Mouse (Mus musculus): Measurements from ENCODE around the gene Prdm16. TPM values are rescaled to one million over a fixed set of nuclear protein-coding genes. Genes with fewer than 3 reads are reported as not detected.

Prdm16 gene
- total and polyA plus RNA-seq, 3 experiments: not detected

GRCm38 (mm10) chr4:154583712-154584111 lies 53.0 kb downstream of the Prdm16 start:
- H3K4me1 ChIP-seq (ENCODE audit: control insufficient read depth in 1 of 2, insufficient read depth in 2 of 2): no peaks in the 10 kb centered on the region
- dilution Hi-C loops (cut with MboI; ENCODE audit: extremely low pct_ligation_motif_present, extremely low pct_unique_long_range_greater_than_20kb, low sequenced_read_pairs): no loop called here
- no peaks in the 10 kb centered on the region for H3K79me2 ChIP-seq (replicated peaks; ENCODE audit: control insufficient read depth, extremely low read depth, insufficient read depth, poor library complexity, severe bottlenecking)
- H3K4me3 ChIP-seq (replicated peaks in 1 of 3; ENCODE audit: low read depth in 2 of 3, low read length in 2 of 3, poor library complexity in 1 of 3): peak overlapping the region in 1 of 3 experiments; percentile 9
- DNase-seq (ENCODE audit: extremely low read depth): no peak
- H3K36me3 ChIP-seq (replicated peaks in 1 of 2; ENCODE audit: control insufficient read depth in 1 of 2, insufficient read depth in 1 of 2, low read length in 1 of 2): no peaks in the 10 kb centered on the region
- H3K27ac ChIP-seq (ENCODE audit: insufficient read depth, low read depth): no peak overlapping the region
- H3K27me3 ChIP-seq (replicated peaks): no peaks in the 10 kb centered on the region
- H3K9ac ChIP-seq (ENCODE audit: insufficient read depth, low read depth): no peak overlapping the region
- in situ Hi-C loops (cut with MboI; ENCODE audit: low pct_ligation_motif_present, low pct_unique_long_range_greater_than_20kb, low sequenced_read_pairs): no loop called here
- no peak overlapping the region for H3K4me2 ChIP-seq (ENCODE audit: insufficient read depth, low read depth, poor library complexity, severe bottlenecking)
- peaks cover 97% of the 10 kb centered on the region for H3K9me3 ChIP-seq (replicated peaks; ENCODE audit: low read length)
- TF ChIP-seq POLR2A (IDR thresholded peaks at IDR 0.05; ENCODE audit: low read depth, low read length): no peak
- TF ChIP-seq CHD1 (IDR thresholded peaks at IDR 0.05; ENCODE audit: low read depth, low read length): no peak
- TF ChIP-seq TBP (conservative IDR thresholded peaks at IDR 0.05; ENCODE audit: low read depth, low read length): no peak
- no peak for TF ChIP-seq POLR2AphosphoS2 (IDR thresholded peaks at IDR 0.05; ENCODE audit: low read depth, low read length)
- no peak for TF ChIP-seq CHD2 (IDR thresholded peaks at IDR 0.05; ENCODE audit: low read length)
- no peak for TF ChIP-seq RAD21 (IDR thresholded peaks at IDR 0.05; ENCODE audit: low read depth, low read length)
- TF ChIP-seq MEF2A (IDR thresholded peaks at IDR 0.05; ENCODE audit: borderline replicate concordance, low read depth, low read length): no peak
- no peak for TF ChIP-seq EP300 (IDR thresholded peaks at IDR 0.05; ENCODE audit: low read length)
- TF ChIP-seq MAX (IDR thresholded peaks at IDR 0.05; ENCODE audit: low read length): no peak
- no peak for TF ChIP-seq NRF1 (IDR thresholded peaks at IDR 0.05; ENCODE audit: low read depth, low read length)

GRCm38 (mm10) chr4:154582607-154583236 lies 54.0 kb downstream of the Prdm16 start:
- DNase-seq (ENCODE audit: extremely low read depth): no peak
- Histone ChIP-seq H3K36me3 (replicated peaks in 1 of 2; ENCODE audit: control insufficient read depth in 1 of 2, insufficient read depth in 1 of 2, low read length in 1 of 2) (no peaks in the 10 kb centered on the region), H3K4me3 (replicated peaks in 1 of 3; ENCODE audit: low read depth in 2 of 3, low read length in 2 of 3, poor library complexity in 1 of 3) (no peak overlapping the region), H3K9ac (ENCODE audit: insufficient read depth, low read depth) (no peak overlapping the region), H3K4me2 (ENCODE audit: insufficient read depth, low read depth, poor library complexity, severe bottlenecking) (no peak overlapping the region), H3K27ac (ENCODE audit: insufficient read depth, low read depth) (no peak overlapping the region), H3K79me2 (replicated peaks; ENCODE audit: control insufficient read depth, extremely low read depth, insufficient read depth, poor library complexity, severe bottlenecking) (no peaks in the 10 kb centered on the region), H3K27me3 (replicated peaks) (no peaks in the 10 kb centered on the region), H3K4me1 (ENCODE audit: control insufficient read depth in 1 of 2, insufficient read depth in 2 of 2) (no peaks in the 10 kb centered on the region), H3K9me3 (replicated peaks; ENCODE audit: low read length) (peaks cover 94% of the 10 kb centered on the region)
- dilution Hi-C loops (cut with MboI; ENCODE audit: extremely low pct_ligation_motif_present, extremely low pct_unique_long_range_greater_than_20kb, low sequenced_read_pairs) (no loop called here), in situ Hi-C loops (cut with MboI; ENCODE audit: low pct_ligation_motif_present, low pct_unique_long_range_greater_than_20kb, low sequenced_read_pairs) (no loop called here)
- no peak for TF ChIP-seq USF1 (IDR thresholded peaks at IDR 0.05; ENCODE audit: low read depth, low read length)
- TF ChIP-seq MEF2A (IDR thresholded peaks at IDR 0.05; ENCODE audit: borderline replicate concordance, low read depth, low read length): no peak
- no peak for TF ChIP-seq JUN (IDR thresholded peaks at IDR 0.05; ENCODE audit: insufficient read depth, low read depth, low read length)

GRCm38 (mm10) chr4:154581261-154581886 lies 55.3 kb downstream of the Prdm16 start:
- H3K4me1 ChIP-seq (ENCODE audit: control insufficient read depth in 1 of 2, insufficient read depth in 2 of 2): no peaks in the 10 kb centered on the region

More at GRCm38 (mm10) chr4:154581261-154581886, 55.3 kb downstream of the Prdm16 start:
- no peaks in the 10 kb centered on the region for H3K36me3 ChIP-seq (replicated peaks in 1 of 2; ENCODE audit: control insufficient read depth in 1 of 2, insufficient read depth in 1 of 2, low read length in 1 of 2)
- DNase-seq (ENCODE audit: extremely low read depth): no peak
- dilution Hi-C loops (cut with MboI; ENCODE audit: extremely low pct_ligation_motif_present, extremely low pct_unique_long_range_greater_than_20kb, low sequenced_read_pairs) (no loop called here), in situ Hi-C loops (cut with MboI; ENCODE audit: low pct_ligation_motif_present, low pct_unique_long_range_greater_than_20kb, low sequenced_read_pairs) (no loop called here)
- no peaks in the 10 kb centered on the region for H3K79me2 ChIP-seq (replicated peaks; ENCODE audit: control insufficient read depth, extremely low read depth, insufficient read depth, poor library complexity, severe bottlenecking)
- no peak overlapping the region for H3K27ac ChIP-seq (ENCODE audit: insufficient read depth, low read depth)
- H3K4me2 ChIP-seq (ENCODE audit: insufficient read depth, low read depth, poor library complexity, severe bottlenecking): no peak overlapping the region
- no peak overlapping the region for H3K4me3 ChIP-seq (replicated peaks in 1 of 3; ENCODE audit: low read depth in 2 of 3, low read length in 2 of 3, poor library complexity in 1 of 3)
- H3K9ac ChIP-seq (ENCODE audit: insufficient read depth, low read depth): no peak overlapping the region
- H3K9me3 ChIP-seq (replicated peaks; ENCODE audit: low read length): peaks cover 93% of the 10 kb centered on the region
- TF ChIP-seq MYC (IDR thresholded peaks at IDR 0.05; ENCODE audit: low read depth, low read length) (no peak), TBP (conservative IDR thresholded peaks at IDR 0.05; ENCODE audit: low read depth, low read length) (no peak), MEF2A (IDR thresholded peaks at IDR 0.05; ENCODE audit: borderline replicate concordance, low read depth, low read length) (no peak), JUND (conservative IDR thresholded peaks at IDR 0.05; ENCODE audit: low read depth, low read length) (no peak), RCOR1 (conservative IDR thresholded peaks at IDR 0.05; ENCODE audit: low read depth, low read length) (no peak), ZKSCAN1 (IDR thresholded peaks at IDR 0.05; ENCODE audit: borderline replicate concordance, low read depth, low read length) (no peak), SIN3A (IDR thresholded peaks at IDR 0.05; ENCODE audit: low read length) (no peak), IRF4 (IDR thresholded peaks at IDR 0.05; ENCODE audit: low read depth, low read length) (no peak), TCF12 (IDR thresholded peaks at IDR 0.05; ENCODE audit: low read depth, low read length) (no peak), MXI1 (IDR thresholded peaks at IDR 0.05; ENCODE audit: low read depth, low read length) (no peak), USF2 (conservative IDR thresholded peaks at IDR 0.05; ENCODE audit: low read depth, low read length) (no peak), ZMIZ1 (IDR thresholded peaks at IDR 0.05; ENCODE audit: low read depth, low read length) (no peak), ZNF384 (IDR thresholded peaks at IDR 0.05; ENCODE audit: low read depth, low read length) (no peak), CHD2 (IDR thresholded peaks at IDR 0.05; ENCODE audit: low read length) (no peak), NRF1 (IDR thresholded peaks at IDR 0.05; ENCODE audit: low read depth, low read length) (no peak), MAFK (IDR thresholded peaks at IDR 0.05; ENCODE audit: insufficient replicate concordance, low read length) (no peak), ZC3H11A (IDR thresholded peaks at IDR 0.05; ENCODE audit: low read depth, low read length) (no peak)
- no peaks in the 10 kb centered on the region for H3K27me3 ChIP-seq (replicated peaks)
